Mouse (Mus musculus) urinary bladder, postnatal 36 days (tissue): ENCODE results near the gene Colgalt1.
A peak's percentile ranks its signal among the peaks of the same experiment; 100 is the strongest.

Source experiments
- DNase-seq, 2 experiments: peaks; one replicate each; pipeline ENCODE4 v3.0.0; 2022; ENCODE audit warnings: low spot score in 2 of 2, mixed read lengths in 1 of 2

Gene Colgalt1

DNA sequence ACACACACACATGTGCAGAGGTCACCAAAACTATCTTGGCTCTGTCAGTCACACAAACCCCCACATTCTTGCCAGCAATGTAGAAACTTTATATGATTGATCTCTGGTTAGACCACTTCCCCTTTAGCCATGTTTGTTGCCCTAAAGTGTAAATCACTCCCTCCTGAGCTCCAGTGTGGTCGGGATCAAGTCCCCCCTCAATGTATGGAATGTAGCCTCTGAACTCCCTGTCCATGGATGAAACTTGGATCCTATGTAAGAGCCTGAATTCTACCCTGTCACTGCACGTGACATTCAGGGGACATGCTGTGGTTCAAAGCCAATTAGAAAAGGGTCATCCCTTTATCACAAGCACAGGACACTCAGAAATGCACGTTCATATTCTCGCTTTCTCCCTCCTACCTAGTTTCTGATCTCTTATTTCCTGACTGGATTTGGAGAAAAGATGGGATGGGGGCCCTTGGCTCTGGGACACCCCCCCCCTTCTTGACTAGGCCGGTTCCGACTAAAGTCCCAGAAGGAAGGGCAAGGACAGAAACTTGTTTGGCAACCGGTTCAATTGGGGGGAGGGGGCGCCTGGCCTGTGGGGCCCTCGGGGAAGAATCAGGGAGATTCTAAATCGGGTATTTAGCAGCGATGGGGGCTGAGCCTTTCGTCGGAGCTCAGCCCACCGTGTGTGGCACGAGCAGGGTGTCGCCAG is 17.7 kb downstream of the Colgalt1 start:
- no peak for DNase-seq

- DNase-seq, result peak; percentile 93 to 94
Observed at GRCm38 (mm10) chr8:71629096-71629697, 18.4 kb downstream of the Colgalt1 start.

DNA sequence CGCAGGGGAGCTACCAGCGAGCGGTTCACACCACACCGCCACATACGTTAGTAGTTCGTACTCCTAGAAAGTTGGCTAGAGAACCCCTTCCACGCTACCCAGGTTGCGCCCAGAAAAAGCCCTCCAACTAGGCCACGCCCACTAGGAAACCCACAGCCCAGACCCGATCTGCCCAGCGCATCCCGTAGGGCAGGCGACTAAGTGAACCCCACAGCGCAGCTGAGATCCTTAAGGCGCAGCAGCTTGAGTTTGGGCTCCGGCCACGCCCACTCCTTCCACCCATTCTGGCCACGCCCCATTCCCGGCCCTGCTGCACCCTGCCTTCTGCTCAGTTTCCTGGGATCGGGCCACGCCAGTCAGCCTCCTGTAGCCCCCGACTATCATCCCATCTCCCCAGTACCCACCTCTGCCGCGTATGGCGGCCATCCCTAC is 19.0 kb downstream of the Colgalt1 start:
- DNase-seq, result peak; percentile 41 to 58

DNA sequence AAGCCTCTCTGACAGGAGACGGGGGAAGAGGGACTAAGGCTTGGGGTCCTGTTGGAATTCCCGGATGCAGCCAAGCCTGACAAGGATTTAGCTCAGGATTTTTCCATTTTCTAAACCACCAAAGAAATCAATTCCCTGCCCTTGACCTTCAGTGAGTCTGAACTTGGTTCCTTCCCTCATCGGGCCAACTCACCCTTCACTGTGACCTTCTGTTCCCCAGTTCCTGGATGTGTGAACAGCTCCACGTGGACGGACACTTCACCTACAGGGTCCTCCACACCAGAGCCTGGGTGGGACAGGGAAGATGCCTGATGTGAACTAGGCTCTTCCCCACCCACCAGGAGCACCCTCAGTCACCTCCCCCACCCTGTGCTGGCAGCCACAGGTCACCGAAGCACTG is 20.0 kb downstream of the Colgalt1 start:
- DNase-seq, result no peak

DNA sequence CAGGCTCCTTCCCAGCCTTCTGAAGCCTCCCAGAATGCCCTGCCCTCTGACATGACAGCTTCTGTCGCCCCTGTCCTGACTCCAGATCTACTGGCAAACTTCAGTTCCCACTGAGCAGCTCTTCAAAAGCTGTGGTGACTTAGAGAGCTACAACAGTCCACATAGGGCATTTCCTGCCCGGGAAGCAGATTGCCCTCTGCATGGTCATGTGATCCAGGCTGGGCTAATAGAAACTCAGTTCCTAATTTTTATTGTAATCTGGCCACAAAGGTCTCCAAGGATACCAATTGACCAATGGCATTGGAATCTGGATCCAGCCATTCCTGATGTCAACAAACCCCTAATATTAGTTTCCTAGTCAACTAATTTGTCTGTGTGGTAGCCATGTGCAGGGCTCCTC is 21.1 kb downstream of the Colgalt1 start:
- DNase-seq, result no peak

GRCm38 (mm10) chr8:71633164-71633563 is 22.4 kb downstream of the Colgalt1 start:
- DNase-seq, result peak; percentile 49 to 52

DNA sequence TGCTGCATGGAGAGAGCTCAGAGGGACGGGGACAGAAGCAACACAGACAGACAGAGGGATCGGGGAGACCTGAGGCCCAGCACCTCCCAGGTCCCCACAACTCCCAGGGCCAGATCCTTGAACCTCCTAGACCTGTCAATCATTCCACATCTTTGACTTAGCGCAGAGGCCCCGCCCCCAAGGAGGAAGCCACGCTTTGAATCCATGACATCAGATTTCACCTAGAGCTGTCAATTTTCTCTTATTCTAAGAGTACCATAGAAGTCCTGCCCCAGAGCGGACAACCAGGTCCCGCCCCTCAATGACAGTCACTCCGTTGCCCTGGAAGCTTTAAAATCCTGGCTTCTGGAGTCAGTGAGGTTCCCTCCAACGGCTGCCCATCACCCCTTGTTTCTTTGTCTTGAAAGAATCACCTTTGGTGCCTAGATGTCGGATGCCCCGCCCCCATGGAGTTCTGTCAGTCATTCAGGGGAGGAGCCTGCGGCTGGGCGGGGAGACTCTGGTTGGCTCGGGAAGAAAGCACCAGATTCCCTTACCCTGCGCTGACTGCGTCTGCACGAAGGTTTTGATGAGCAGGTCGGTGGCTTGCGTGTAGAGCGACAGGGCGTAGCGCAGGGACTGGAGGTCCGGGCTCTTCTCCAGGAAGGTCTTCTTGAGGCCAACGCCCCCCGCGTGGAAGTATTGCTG is 23.3 kb downstream of the Colgalt1 start:
- peak; percentile 26 to 52 for DNase-seq

- no peak for DNase-seq
Observed at GRCm38 (mm10) chr8:71637149-71638095, 26.6 kb downstream of the Colgalt1 start.

DNA sequence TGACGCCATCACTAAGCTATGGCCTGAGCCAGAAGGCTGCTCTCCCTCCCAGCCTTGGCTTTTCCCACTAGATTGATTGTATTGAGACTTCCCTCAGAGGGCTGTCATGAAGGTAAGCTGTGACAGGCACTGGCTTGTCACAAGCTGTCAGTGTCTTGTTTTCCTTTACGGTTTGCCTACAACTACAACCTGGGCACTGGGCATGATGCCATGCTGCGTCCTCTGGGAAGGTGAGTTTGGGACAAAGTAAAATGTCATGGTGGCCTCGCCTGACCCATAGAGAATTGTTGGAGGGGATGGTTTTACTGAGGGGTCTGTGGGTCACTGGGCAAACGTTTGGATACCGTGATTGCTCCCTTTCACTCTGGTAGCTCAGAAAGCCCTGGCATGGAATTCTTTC is 27.5 kb downstream of the Colgalt1 start:
- no peak for DNase-seq

GRCm38 (mm10) chr8:71639318-71639717 is 28.5 kb downstream of the Colgalt1 start:
- DNase-seq, result no peak

DNA sequence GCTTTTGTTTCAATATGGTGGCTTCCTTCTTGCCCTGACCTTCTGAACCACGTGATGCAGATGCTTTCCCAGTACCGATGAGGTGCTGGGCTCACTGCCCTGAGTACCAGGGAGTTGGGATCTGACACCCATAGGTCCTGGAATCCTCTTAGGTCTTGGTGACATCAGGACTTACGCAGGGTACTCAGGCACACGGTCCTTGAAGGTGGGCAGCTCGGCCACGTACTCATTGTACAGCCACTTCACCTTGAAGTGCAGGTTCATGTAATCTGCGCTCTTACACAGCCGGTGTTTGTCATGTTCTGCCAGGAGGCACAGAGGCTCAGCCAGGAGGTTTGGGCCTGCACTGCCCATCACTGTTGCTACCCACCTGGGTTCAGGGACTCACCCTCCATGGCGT is 34.7 kb downstream of the Colgalt1 start:
- no peak for DNase-seq

DNA sequence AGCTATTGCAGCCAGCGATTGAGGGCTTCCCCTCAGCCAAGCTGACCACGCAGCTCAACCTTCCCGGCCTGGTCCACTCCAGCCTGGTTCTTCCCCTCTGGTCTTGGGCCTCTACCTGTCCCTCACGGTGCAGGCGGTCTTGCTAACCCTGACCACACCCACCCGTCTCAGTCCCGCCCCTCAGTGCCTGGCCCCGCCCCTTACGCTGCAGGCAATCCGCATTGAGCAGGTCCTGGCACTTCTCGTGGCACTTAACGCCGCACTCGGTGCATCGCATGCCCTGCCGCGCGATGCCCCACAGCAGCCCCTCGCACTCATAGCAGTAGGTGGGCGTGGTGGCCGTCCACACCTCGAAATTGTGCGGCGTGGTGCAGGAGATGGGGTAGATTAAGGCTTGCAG is 43.8 kb downstream of the Colgalt1 start:
- no peak for DNase-seq

DNA sequence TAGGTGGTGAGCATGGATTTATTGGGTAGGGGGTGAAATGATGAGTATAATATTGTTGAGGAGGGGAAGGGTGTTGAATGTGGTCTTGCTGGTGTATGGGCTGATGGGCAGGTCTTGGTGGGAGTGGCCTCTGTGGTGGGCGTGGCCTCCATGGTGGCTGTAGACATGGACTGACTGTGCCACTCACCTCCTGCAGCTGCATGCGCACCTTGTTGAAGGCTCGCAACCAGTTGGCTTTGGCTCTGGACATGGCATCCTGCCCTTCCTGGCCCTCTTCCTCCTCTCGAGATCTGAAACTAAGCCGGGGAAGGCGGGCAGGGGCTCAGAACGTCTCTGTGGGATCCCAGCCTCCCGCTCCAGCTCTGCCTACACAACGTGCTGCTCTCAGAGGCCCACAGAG is 47.0 kb downstream of the Colgalt1 start:
- DNase-seq, result no peak

DNA sequence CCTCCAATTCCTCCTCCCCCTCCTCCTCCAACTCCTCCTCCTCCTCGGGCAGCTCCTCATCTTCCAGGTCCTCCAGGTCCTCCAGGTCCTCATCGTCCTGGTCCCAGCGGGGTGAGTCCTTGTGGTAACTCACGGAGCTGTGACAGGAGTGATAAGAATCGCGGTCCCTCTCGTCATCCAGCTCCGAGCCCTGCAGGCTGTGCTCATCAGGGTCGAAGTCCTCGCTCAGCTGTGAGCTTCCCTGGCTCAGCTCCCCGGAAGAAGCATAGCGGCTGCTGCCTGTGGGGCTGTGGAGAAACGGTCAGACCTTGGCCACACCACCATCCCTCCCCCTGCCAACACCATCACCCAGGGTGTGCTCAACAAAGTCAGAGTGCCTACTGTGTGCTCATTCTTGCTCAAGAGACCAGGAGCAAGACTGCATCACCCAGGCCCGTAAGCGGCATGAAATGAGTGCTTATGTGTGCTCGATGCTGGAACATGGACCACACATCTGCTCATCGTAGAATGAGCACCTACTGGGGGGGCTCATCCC is 47.8 kb downstream of the Colgalt1 start:
- DNase-seq, result no peak

DNA sequence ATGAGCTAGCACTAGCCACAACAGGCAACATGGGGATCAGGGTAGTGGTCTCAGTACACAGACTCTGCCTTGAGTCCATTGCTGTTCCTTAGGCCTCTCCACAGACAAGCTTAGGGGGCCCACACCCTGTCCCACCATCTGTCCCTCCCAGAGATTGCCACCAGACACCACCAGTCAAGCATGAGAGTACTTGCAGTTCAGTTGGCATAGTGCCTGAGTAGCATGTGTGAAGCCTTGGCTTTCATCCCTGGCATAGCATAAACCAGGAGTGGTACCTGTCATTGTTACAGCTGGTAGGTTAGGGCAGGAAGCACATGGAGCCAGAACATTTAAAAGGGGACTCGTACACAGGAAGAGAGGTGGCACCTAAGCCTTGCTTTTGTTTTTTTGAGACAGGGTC is 49.0 kb downstream of the Colgalt1 start:
- DNase-seq, result no peak

DNA sequence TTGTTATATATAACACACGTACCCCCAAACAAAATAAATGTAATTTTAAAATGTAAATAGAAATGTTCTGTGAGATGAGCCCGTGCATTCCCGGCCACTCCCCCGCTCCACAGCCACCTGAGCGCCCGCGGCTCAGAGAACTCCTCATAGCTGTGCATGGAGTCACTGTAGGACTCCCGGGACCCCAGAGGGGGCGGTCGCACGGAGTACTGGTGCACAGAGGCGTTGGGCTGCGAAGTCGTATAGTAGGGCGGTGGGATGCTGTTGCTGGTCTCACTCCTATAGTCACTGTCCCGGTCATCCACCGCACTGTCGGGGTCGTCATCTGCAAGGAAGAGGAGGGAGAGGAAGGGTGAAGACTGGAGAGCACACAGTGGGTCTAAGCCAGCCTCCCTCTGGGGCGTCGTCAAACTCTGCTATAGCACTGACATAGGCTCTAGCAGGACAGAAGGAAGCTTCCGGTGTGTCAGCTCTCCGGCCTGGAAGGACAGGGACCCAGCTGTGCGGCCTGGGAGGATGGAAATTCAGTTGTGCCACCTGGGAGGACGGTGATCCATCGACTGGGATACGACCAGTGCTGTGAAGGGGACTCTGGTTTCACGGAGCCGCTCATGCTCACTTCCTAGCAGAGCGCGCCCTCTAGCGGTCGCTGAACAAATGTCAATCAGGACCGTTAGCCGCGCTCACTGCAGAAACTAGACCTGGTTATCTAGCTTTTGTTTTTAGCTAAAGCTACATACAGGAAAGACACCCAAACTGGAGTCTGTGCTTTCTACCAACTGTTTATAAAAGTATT is 49.7 kb downstream of the Colgalt1 start:
- peak; percentile 79 to 83 for DNase-seq

- peak; percentile 41 to 65 for DNase-seq
Observed at GRCm38 (mm10) chr8:71665331-71666130, 54.7 kb downstream of the Colgalt1 start.

GRCm38 (mm10) chr8:71666855-71667254 is 56.1 kb downstream of the Colgalt1 start:
- DNase-seq, result no peak

DNA sequence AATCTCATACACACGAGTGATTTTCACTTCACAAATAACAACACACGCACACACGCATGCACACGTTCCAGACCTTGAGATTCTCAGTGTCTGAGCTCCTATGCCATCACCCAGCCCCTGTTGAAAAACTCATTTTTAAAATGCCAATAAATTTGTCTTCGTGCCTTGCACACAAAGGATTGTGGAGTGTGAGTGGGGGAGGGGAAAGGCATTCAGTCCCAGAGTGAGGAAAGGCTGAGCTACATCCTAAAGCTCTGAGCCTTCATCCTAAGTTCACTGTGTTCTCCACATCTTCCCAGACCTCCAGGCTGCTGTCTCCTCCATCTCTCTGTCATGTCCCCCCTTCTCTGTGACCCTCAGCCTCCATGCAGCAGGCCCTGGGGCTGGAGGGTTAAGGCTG is 56.5 kb downstream of the Colgalt1 start:
- no peak for DNase-seq
